Comparison of ENCODE assay signal across 27 mouse cellular contexts in the genomic region with DNA sequence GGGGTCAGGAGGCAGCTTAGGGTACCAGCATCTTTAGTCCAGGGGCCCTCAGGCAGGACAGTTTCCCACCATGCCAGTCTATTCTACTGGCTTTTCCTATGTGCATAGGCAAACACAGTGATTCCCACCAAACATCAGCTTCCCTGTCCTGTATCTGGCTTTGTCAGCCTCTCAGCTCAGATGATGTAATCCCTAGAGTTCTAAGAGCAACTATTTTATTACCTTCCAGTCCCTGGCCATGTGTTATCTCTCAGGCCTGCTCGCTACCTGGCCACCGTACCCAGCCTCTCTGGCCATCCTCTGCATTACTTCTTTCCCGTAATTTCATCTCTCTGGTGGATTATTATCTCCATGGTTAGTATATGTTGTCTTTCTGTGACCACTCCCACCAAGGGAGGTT. TPM values are rescaled to one million over a fixed set of nuclear protein-coding genes. Genes with fewer than 3 reads are reported as not detected.
DNase-seq lines count a peak whose midpoint lies in the region; ATAC-seq and TF ChIP-seq lines count a peak whose summit lies in the region.
"Had no signal": no experiment of that assay in that cellular context is flagged by ENCODE, and none has a peak within 500 bp of the region (broad histone marks: within the 10 kb centered on the region; RNA-seq: fewer than 3 reads in every experiment).

No protein-coding gene starts in this region.

- H3K36me3 ChIP-seq in testis, adult 2 months (ENCODE audit: control insufficient read depth, insufficient read depth, low read length), result no peaks in the 10 kb centered on the region
- no peaks in the 10 kb centered on the region for H3K36me3 ChIP-seq in intestine, embryonic 15.5 days
- H3K36me3 ChIP-seq in intestine, postnatal 0 days (ENCODE audit: control insufficient read depth, insufficient read depth), result peaks cover 15% of the 10 kb centered on the region
- H3K36me3 ChIP-seq: forebrain, embryonic 15.5 days had no signal

- 63% methylated on average over 3 of the region's 3 CpGs for WGBS in intestine, embryonic 15.5 days
- WGBS in intestine, postnatal 0 days, result 56% methylated on average over 3 of the region's 3 CpGs

- H3K27me3 ChIP-seq in testis, adult 2 months (ENCODE audit: control insufficient read depth, insufficient read depth, low read length), result no peaks in the 10 kb centered on the region
- H3K27me3 ChIP-seq in intestine, embryonic 15.5 days (replicated peaks), result no peaks in the 10 kb centered on the region
- no peaks in the 10 kb centered on the region for H3K27me3 ChIP-seq in intestine, postnatal 0 days (replicated peaks; ENCODE audit: control insufficient read depth, insufficient read depth, low read length)
- H3K27me3 ChIP-seq: embryonic facial prominence, embryonic 13.5 days; embryonic facial prominence, embryonic 15.5 days; forebrain, embryonic 13.5 days; forebrain, embryonic 15.5 days had no signal

- TF ChIP-seq CTCF in testis, adult 2 months (IDR thresholded peaks at IDR 0.05; ENCODE audit: control insufficient read depth, insufficient read depth, insufficient replicate concordance, low read depth, low read length), result no peak
- TF ChIP-seq CTCF in intestine, postnatal 0 days (IDR thresholded peaks at IDR 0.05; ENCODE audit: low read depth), result no peak

- no peak overlapping the region for H3K4me2 ChIP-seq in intestine, embryonic 15.5 days (replicated peaks)
- H3K4me2 ChIP-seq in intestine, postnatal 0 days (replicated peaks; ENCODE audit: low read depth), result no peak overlapping the region
- H3K4me2 ChIP-seq: embryonic facial prominence, embryonic 13.5 days; embryonic facial prominence, embryonic 15.5 days; forebrain, embryonic 13.5 days; forebrain, embryonic 15.5 days had no signal

- TF ChIP-seq POLR2A in testis, adult 2 months (IDR thresholded peaks at IDR 0.05; ENCODE audit: control insufficient read depth, low read depth, low read length), result no peak

- no peak for DNase-seq in testis, postnatal 14 days (ENCODE audit: low spot score)
- DNase-seq in B cell, adult 2 months, result no peak
- DNase-seq: adrenal gland, adult 8-10 months; cerebellum, adult 11 months; cerebellum, adult 18-20 months; cerebellum, adult 8-10 months; cerebellum, postnatal 36 days; embryo, embryonic 11 days; forebrain, postnatal 0 days had no signal

- ATAC-seq in intestine, embryonic 15.5 days, result peak; percentile 73
- peak; percentile 76 for ATAC-seq in intestine, postnatal 0 days
- no peak for ATAC-seq in activated CD4-positive, CD25-positive, alpha-beta regulatory T cell, adult 4 months
- ATAC-seq in erythroblast, adult 5-6 weeks (replicated peaks; ENCODE audit: low FRiP score, poor library complexity, severe bottlenecking), result no peak
- ATAC-seq: forebrain, embryonic 13.5 days; forebrain, embryonic 15.5 days; forebrain, postnatal 0 days had no signal

- 0 out of 2 replicates have a peak overlapping the region, but pooled peaks have one; percentile 3 for H3K4me3 ChIP-seq in testis, adult 2 months (ENCODE audit: control insufficient read depth, low read depth, low read length)
- no peak overlapping the region for H3K4me3 ChIP-seq in intestine, embryonic 15.5 days (replicated peaks)
- H3K4me3 ChIP-seq in intestine, postnatal 0 days (ENCODE audit: low read depth, low read length), result no peak overlapping the region
- H3K4me3 ChIP-seq: embryonic facial prominence, embryonic 13.5 days; embryonic facial prominence, embryonic 15.5 days; forebrain, embryonic 13.5 days; forebrain, embryonic 15.5 days had no signal

- no peaks in the 10 kb centered on the region for H3K4me1 ChIP-seq in testis, adult 2 months (ENCODE audit: control insufficient read depth, insufficient read depth, low read length)
- 0 out of 2 replicates have a peak, but pooled peaks cover 4% of the 10 kb centered on the region for H3K4me1 ChIP-seq in intestine, embryonic 15.5 days (replicated peaks)
- no peaks in the 10 kb centered on the region for H3K4me1 ChIP-seq in intestine, postnatal 0 days (replicated peaks; ENCODE audit: control insufficient read depth, insufficient read depth, low read length)
- H3K4me1 ChIP-seq: embryonic facial prominence, embryonic 13.5 days; embryonic facial prominence, embryonic 15.5 days had no signal

- no peaks in the 10 kb centered on the region for H3K9me3 ChIP-seq in intestine, embryonic 15.5 days
- no peaks in the 10 kb centered on the region for H3K9me3 ChIP-seq in intestine, postnatal 0 days (ENCODE audit: control insufficient read depth)
- H3K9me3 ChIP-seq: embryonic facial prominence, embryonic 13.5 days; embryonic facial prominence, embryonic 15.5 days; forebrain, embryonic 13.5 days; forebrain, embryonic 15.5 days had no signal

- no peak overlapping the region for H3K9ac ChIP-seq in intestine, embryonic 15.5 days
- no peak overlapping the region for H3K9ac ChIP-seq in intestine, postnatal 0 days (ENCODE audit: low read depth, low read length)
- H3K9ac ChIP-seq: embryonic facial prominence, embryonic 13.5 days; embryonic facial prominence, embryonic 15.5 days; forebrain, embryonic 13.5 days; forebrain, embryonic 15.5 days; forebrain, postnatal 0 days had no signal

- no peak overlapping the region for H3K27ac ChIP-seq in testis, adult 2 months (ENCODE audit: control insufficient read depth, insufficient read depth, low read depth, low read length)
- H3K27ac ChIP-seq in intestine, embryonic 15.5 days, result no peak overlapping the region
- H3K27ac ChIP-seq in intestine, postnatal 0 days (ENCODE audit: low read depth, low read length), result no peak overlapping the region
- H3K27ac ChIP-seq: embryonic facial prominence, embryonic 13.5 days; embryonic facial prominence, embryonic 15.5 days; forebrain, embryonic 13.5 days; forebrain, embryonic 15.5 days had no signal

RNA-seq across cellular contexts. Expression of a gene that starts 38.6 kb away (rescaled TPM):
- 720 and 738 TPM in 2 replicates for polyA plus RNA-seq in testis, adult 2 months (2012; rRNA removed)
- polyA plus RNA-seq in intestine, embryonic 15.5 days (2015; fragmentation: Nextera tagmentation; extraction: Ambion mirVana), result not detected in 2 replicates
- not detected in 2 replicates for polyA plus RNA-seq in intestine, postnatal 0 days (2015; fragmentation: Nextera tagmentation; extraction: Ambion mirVana)
- polyA plus RNA-seq in activated CD4-positive, CD25-positive, alpha-beta regulatory T cell, adult 4 months (2017; shearing (Covaris generic)), result not detected
- not detected in 2 replicates for total RNA-seq in erythroblast, adult 5-6 weeks (2015; ENCODE audit: low replicate concordance)
- total RNA-seq in erythroblast, adult 5-6 weeks (2017; ENCODE audit: low replicate concordance), result not detected in 2 replicates
- total RNA-seq: adrenal gland, adult 18-20 months; adrenal gland, adult 8-10 months; adrenal gland, postnatal 14 days; adrenal gland, postnatal 4 days; common myeloid progenitor, adult 5-6 weeks; ES-E14; forebrain, postnatal 0 days had no signal
- polyA plus RNA-seq: brain, embryonic 14.5 days; C2C12; embryonic facial prominence, embryonic 11.5 days; embryonic facial prominence, embryonic 13.5 days; embryonic facial prominence, embryonic 15.5 days; forebrain, embryonic 11.5 days; forebrain, embryonic 13.5 days; forebrain, embryonic 15.5 days; forebrain, postnatal 0 days had no signal

Comparison
In these comparisons a context has a peak if more than half of its experiments do, and no peak if none do; other contexts are left out.
1. ATAC-seq: peak in intestine, embryonic 15.5 days (single experiment) and intestine, postnatal 0 days (single experiment); none in activated CD4-positive, CD25-positive, alpha-beta regulatory T cell, adult 4 months (single experiment) and erythroblast, adult 5-6 weeks (single experiment).
2. RNA of a gene that starts 38.6 kb away (polyA plus RNA-seq): 720 to 738 TPM in testis, adult 2 months; not detected in intestine, embryonic 15.5 days, not detected in intestine, postnatal 0 days and not detected in activated CD4-positive, CD25-positive, alpha-beta regulatory T cell, adult 4 months; every median in the first group is over 100 times any median in the second.